Mouse (Mus musculus) urinary bladder, postnatal 14 days (tissue): ENCODE results near the gene Ankar.

Source experiments
- DNase-seq: peaks from one replicate; pipeline ENCODE4 v3.0.0; 2021; ENCODE audit warnings: low spot score

The Ankar gene

DNA sequence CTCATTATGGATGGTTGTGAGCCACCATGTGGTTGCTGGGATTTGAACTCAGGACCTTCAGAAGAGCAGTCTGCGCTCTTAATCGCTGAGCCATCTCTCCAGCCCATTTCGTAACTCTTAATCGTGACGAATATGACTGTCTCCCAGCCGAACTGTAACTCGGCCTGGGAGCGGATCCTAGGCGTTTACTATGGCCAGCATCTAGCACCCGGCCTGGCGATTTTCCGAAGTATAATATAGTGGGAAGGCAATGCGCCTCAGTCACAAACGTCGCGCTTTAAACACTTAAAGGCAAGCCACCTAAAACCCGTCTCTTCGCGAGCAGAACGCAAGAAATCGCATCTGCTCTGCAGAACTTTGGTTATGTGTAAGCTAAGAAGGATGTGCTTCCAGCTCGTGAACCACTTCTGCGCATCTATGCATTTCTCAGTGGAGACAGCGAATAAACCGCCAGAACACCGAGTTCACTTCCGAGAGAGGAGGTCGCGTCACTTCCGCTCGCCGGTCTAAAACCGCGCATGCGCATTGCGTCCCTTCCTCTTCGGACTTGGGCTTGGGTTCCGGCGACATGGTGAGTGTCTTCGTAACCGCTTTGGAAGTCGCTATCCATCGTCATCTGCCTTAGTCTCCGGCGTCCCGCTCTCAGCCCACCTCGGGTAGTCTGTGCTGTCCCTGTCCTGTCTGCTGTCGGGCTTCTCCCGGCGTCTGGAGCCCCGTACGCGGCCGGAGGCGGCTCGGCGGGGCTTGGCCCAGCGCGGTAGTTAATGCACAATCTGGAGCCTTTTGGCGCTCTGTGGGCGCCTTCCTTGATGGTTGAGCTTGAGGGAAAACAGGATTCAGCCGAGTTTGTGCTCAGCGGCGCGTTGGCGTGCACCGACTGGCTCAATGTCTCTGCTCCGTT, 10.6 kb upstream of the Ankar start, which contains the start of gene Rpl37a:
Gene Rpl37a (plus strand): TSS at position 538 of the 901 bp plus-strand sequence.
- peak; percentile 96 for DNase-seq

GRCm38 (mm10) chr1:72707525-72707924, 7.1 kb upstream of the Ankar start:
- no peak for DNase-seq

- no peak for DNase-seq
These were observed 1.7 kb downstream of the Ankar start for GRCm38 (mm10) chr1:72698651-72699050.

DNA sequence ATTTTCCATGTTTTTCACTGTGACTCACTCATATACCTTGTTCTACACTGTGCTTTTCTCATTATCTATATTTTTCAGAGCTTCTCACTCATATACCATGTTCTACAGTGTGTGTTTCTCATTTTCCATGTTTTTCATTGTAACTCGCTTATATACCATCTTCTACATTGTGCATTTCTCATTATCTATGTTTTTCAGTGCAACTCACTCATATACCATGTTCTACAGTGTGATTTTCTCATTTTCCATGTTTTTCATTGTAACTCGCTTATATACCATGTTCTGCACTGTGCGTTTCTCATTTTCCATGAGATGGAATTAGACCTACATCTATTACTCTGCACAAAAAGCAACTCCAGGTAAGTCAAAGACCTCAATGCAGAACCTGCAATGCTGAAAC, 4.1 kb downstream of the Ankar start:
- no peak for DNase-seq

GRCm38 (mm10) chr1:72673070-72673469, 27.3 kb downstream of the Ankar start:
- DNase-seq = no peak

DNA sequence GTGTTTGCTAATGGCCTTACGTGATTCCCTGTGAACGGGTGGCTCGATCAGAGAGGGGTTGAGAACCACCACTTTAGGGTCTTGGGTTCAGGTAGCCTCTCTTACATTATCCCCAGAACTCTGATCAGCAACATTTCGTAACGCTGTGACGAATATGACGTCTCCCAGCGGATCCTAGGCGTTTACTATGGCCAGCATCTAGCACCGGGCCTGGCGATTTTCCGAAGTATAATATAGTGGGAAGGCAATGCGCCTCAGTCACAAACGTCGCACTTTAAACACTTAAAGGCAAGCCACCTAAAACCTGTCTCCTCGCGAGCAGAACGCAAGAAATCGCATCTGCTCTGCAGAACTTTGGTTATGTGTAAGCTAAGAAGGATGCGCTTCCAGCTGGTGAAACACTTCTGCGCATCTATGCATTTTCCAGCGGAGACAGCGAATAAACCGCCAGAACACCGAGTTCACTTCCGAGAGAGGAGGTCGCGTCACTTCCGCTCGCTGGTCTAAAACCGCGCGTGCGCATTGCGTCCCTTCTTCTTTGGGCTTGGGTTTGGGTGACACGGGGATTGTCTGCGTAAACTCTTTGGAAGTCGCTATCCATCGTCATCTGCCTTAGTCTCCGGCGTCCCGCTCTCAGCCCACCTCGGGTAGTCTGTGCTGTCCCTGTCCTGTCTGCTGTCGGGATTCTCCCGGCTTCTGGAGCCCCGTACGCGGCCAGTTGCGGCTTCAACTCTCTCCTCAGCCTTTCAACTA, 59.5 kb downstream of the Ankar start:
- peak; percentile 36 for DNase-seq

DNA sequence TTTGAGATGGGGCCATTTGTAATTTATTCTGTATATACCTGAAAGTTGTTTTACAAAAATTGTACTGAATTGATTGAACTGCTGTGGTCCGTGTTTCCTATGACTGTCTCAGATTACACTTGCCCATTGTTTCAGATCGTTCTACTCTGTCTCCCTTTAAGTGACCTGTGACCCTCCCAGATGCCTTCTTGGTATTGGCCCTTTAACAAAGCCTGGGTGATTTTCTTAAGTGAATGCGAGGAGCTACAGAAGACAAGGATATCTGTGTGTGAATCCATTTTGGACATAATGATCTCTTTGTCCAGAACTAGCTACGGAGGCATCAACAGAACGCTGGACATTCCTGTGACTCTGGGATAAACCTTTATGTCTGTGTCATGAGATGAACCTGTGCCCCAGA, 65.2 kb downstream of the Ankar start:
- DNase-seq = no peak

DNA sequence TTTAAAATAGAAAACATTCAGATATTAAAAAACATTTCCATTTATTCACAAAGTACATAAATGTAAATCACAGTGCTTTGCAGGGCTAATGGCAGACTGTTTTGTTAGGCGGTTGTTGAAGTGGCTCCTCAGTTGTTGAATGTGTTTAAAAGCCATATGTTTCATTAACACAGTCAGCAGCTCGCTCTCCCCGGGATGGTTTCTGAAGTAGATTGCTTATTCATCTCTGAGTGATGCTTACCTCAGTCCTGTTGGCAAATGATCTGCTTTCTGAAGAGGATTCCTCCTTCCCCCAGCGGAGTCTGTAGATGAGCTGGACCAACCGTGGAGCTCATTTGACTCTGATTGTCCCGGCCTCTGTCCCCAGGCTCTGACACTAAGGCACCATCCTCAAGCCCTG, 88.2 kb downstream of the Ankar start:
- DNase-seq = no peak

- DNase-seq = no peak
These were observed 90.2 kb downstream of the Ankar start for GRCm38 (mm10) chr1:72609887-72610877.

- DNase-seq = no peak
These were observed 91.2 kb downstream of the Ankar start for GRCm38 (mm10) chr1:72609129-72609528.

GRCm38 (mm10) chr1:72606186-72606673, 94.1 kb downstream of the Ankar start:
- no peak for DNase-seq

GRCm38 (mm10) chr1:72602803-72603202, 97.6 kb downstream of the Ankar start:
- DNase-seq = no peak

GRCm38 (mm10) chr1:72602186-72602585, 98.2 kb downstream of the Ankar start:
- DNase-seq = no peak

DNA sequence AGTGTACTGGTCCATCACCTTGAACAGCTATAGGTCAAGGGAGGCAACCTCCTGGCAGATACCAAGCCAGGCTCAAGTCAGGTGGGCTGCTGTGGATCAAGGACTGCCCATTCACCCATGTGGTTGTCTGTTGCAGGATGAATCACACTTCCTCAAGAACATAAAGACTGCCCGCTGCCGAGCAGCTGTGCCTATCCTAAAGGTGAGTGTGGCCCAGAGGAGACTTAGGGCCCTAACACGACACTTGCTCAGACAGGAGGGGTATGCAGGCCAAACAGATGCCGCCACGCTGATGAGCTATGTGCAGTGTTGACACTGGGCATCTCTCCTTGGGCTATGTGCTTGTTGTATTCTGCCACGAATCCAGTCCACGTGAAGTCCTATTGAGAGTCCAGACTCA, 99.1 kb downstream of the Ankar start:
- no peak for DNase-seq

- no peak for DNase-seq
These were observed 99.6 kb downstream of the Ankar start for GRCm38 (mm10) chr1:72600778-72601177.

GRCm38 (mm10) chr1:72599146-72600101, 101.0 kb downstream of the Ankar start:
- peak; percentile 40 for DNase-seq

- DNase-seq = no peak
These were observed 104.1 kb downstream of the Ankar start for GRCm38 (mm10) chr1:72596231-72596630.

- no peak for DNase-seq
These were observed 104.7 kb downstream of the Ankar start for GRCm38 (mm10) chr1:72595686-72596085.

DNA sequence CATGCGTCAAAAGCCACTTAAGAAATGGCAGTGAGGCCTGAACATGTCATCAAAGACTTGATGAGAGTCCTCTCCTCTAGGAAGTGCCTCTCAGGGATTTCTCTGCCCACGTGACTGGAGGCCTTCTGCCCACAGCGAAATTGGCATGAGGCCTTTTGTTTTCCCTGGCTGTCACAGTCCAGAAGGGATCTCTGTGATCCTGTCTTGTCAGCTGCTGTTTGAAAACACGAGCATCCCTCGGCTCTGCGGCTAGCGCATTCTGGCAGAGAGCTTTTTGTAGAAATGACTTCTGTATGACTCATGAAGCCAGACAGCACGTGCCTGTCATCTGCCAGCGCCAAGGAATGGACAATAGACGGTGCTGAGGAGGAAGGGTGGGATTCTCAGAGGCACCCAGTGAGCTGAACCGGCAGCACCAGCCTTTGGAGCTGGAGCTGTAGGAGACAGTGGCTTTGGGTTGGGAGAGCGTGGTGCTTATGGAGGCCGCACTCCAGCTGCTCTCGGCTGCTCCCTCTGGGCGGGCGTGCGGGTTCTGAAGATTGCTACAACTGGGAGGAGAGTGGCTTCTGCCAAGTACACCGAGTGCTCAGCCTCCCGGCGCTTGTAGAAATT, 106.9 kb downstream of the Ankar start:
- DNase-seq = peak; percentile 56
